Mouse (Mus musculus) mesoderm, embryonic 11.5 days (tissue): ENCODE results near the gene Col11a2.

Experiments used
- DNase-seq: peaks from one replicate; pipeline ENCODE4 v3.0.0-alpha.2; 2012; ENCODE audit warnings: low read depth, low spot score

Gene Col11a2

GRCm38 (mm10) chr17:34104804-34105203, 65.6 kb downstream of the Col11a2 start:
- no peak for DNase-seq

- no peak for DNase-seq
Measured at GRCm38 (mm10) chr17:34106555-34106954, 67.3 kb downstream of the Col11a2 start.

GRCm38 (mm10) chr17:34107109-34107867, 68.1 kb downstream of the Col11a2 start:
- no peak for DNase-seq

- DNase-seq, result no peak
Measured at GRCm38 (mm10) chr17:34108460-34108859, 69.2 kb downstream of the Col11a2 start.

GRCm38 (mm10) chr17:34109038-34109805, 70.0 kb downstream of the Col11a2 start:
- no peak for DNase-seq

GRCm38 (mm10) chr17:34109806-34110195, 70.6 kb downstream of the Col11a2 start:
- no peak for DNase-seq

- DNase-seq, result no peak
Measured at GRCm38 (mm10) chr17:34110309-34110708, 71.1 kb downstream of the Col11a2 start.

GRCm38 (mm10) chr17:34114114-34114513, 74.9 kb downstream of the Col11a2 start:
- DNase-seq, result no peak
